Mouse (Mus musculus) MEL (cell line): ENCODE results near the gene Trf. TPM values are rescaled to one million over a fixed set of nuclear protein-coding genes. Genes with fewer than 3 reads are reported as not detected.

Source experiments
- DNase-seq: peaks from one replicate; pipeline ENCODE4 v3.0.0; 2011; ENCODE audit warnings: low read depth, low spot score
- H3K27ac ChIP-seq: 2 replicates; pipeline ENCODE4 v1.5.1; 2012; ENCODE audit warnings: low read depth, mild to moderate bottlenecking, control low read depth, low read length, moderate library complexity; ENCODE audit not compliant: control insufficient read depth
- H3K27me3 ChIP-seq, 2 experiments: fragments of 150-350 bp in 1 of 2; sonication (generic) in 1 of 2; 2 replicates each; pipeline ENCODE4 v1.6.1; 2012; ENCODE audit warnings: low read length in 2 of 2, mild to moderate bottlenecking in 2 of 2, improper control_type of control experiment in 1 of 2, moderate library complexity in 1 of 2; ENCODE audit not compliant: insufficient read depth in 2 of 2, control insufficient read depth in 1 of 2
- H3K36me3 ChIP-seq, 2 experiments: 2 replicates each; pipeline ENCODE4 v1.6.1; 2012 to 2014; ENCODE audit warnings: low read length in 2 of 2, improper control_type of control experiment in 1 of 2, inconsistent platforms in 1 of 2, mild to moderate bottlenecking in 1 of 2; ENCODE audit not compliant: insufficient read depth in 2 of 2, control insufficient read depth in 1 of 2
- H3K4me1 ChIP-seq, 2 experiments: fragments of 150-350 bp in 1 of 2; sonication (generic) in 1 of 2; 2 replicates each; pipeline ENCODE4 v1.6.1; 2012; ENCODE audit warnings: low read length in 2 of 2, improper control_type of control experiment in 1 of 2, mild to moderate bottlenecking in 1 of 2; ENCODE audit not compliant: insufficient read depth in 2 of 2, control insufficient read depth in 1 of 2
- H3K4me3 ChIP-seq, 2 experiments: fragments of 150-350 bp in 1 of 2; sonication (generic) in 1 of 2; 2 replicates each; pipeline ENCODE4 v1.5.1; 2012; ENCODE audit warnings: low read depth in 2 of 2, low read length in 2 of 2, mild to moderate bottlenecking in 2 of 2, moderate library complexity in 2 of 2, control low read depth in 1 of 2, improper control_type of control experiment in 1 of 2; ENCODE audit not compliant: control insufficient read depth in 1 of 2, insufficient read depth in 1 of 2
- H3K79me2 ChIP-seq: 2 replicates; pipeline ENCODE4 v1.6.1; 2012; ENCODE audit warnings: mild to moderate bottlenecking, low read length, moderate library complexity; ENCODE audit not compliant: control insufficient read depth, poor library complexity, insufficient read depth
- H3K9ac ChIP-seq: 2 replicates; pipeline ENCODE4 v1.6.1; 2012; ENCODE audit warnings: low read depth, mild to moderate bottlenecking, control low read depth, low read length, moderate library complexity; ENCODE audit not compliant: control insufficient read depth, poor library complexity, severe bottlenecking
- H3K9me3 ChIP-seq: fragments of 150-350 bp; sonication (generic); replicated peaks from 2 replicates; pipeline ENCODE4 v1.6.1; 2012; ENCODE audit warnings: mild to moderate bottlenecking, low read length, improper control_type of control experiment, moderate library complexity; ENCODE audit not compliant: insufficient read depth
- ELF1 ChIP-seq: IDR thresholded peaks from 2 replicates; pipeline ENCODE4 v1.6.1; 2014; ENCODE audit warnings: low read depth, mild to moderate bottlenecking, inconsistent platforms, low read length, improper control_type of control experiment, moderate library complexity
- ETS1 ChIP-seq: IDR thresholded peaks from 2 replicates; pipeline ENCODE4 v1.6.1; 2012; ENCODE audit warnings: low read depth, mild to moderate bottlenecking, inconsistent platforms, low read length, improper control_type of control experiment, moderate library complexity
- GABPA ChIP-seq: IDR thresholded peaks from 2 replicates; pipeline ENCODE4 v1.6.1; 2012; ENCODE audit warnings: low read depth, mild to moderate bottlenecking, inconsistent platforms, low read length, improper control_type of control experiment, moderate library complexity
- JUND ChIP-seq: IDR thresholded peaks from 2 replicates; pipeline ENCODE4 v1.6.1; 2011; ENCODE audit warnings: low read depth, mild to moderate bottlenecking, improper control_type of control experiment, low read length
- MAFK ChIP-seq: IDR thresholded peaks from 2 replicates; pipeline ENCODE4 v1.6.1; 2011; ENCODE audit warnings: low read depth, mild to moderate bottlenecking, low read length, improper control_type of control experiment, borderline replicate concordance
- MAZ ChIP-seq: IDR thresholded peaks from 2 replicates; pipeline ENCODE4 v1.6.1; 2012; ENCODE audit warnings: low read depth, mild to moderate bottlenecking, inconsistent platforms, low read length, improper control_type of control experiment
- MXI1 ChIP-seq: IDR thresholded peaks from 2 replicates; pipeline ENCODE4 v1.6.1; 2011; ENCODE audit warnings: mild to moderate bottlenecking, low read depth, low read length, improper control_type of control experiment
- POLR2A ChIP-seq, 2 experiments: IDR thresholded peaks; 2 replicates each; pipeline ENCODE4 v1.6.1; 2011 to 2012; ENCODE audit warnings: low read length in 2 of 2, mild to moderate bottlenecking in 2 of 2, control low read depth in 1 of 2, improper control_type of control experiment in 1 of 2, low read depth in 1 of 2, moderate library complexity in 1 of 2; ENCODE audit not compliant: control insufficient read depth in 1 of 2, insufficient read depth in 1 of 2, poor library complexity in 1 of 2
- SMC3 ChIP-seq: IDR thresholded peaks from 2 replicates; pipeline ENCODE4 v1.6.1; 2011; ENCODE audit warnings: low read depth, low read length, improper control_type of control experiment
- TBP ChIP-seq: IDR thresholded peaks from 2 replicates; pipeline ENCODE4 v1.8.0; 2011; ENCODE audit warnings: low read depth, low read length, improper control_type of control experiment
- UBTF ChIP-seq: IDR thresholded peaks from 2 replicates; pipeline ENCODE4 v1.6.1; 2012; ENCODE audit warnings: low read depth, mild to moderate bottlenecking, inconsistent platforms, low read length, improper control_type of control experiment, moderate library complexity, borderline replicate concordance; ENCODE audit not compliant: insufficient read depth
- polyA plus RNA-seq, 2 experiments: library from polyadenylated mRNA; stranded (reverse) in 1 of 2; unstranded in 1 of 2; fragments of >175 nt in 1 of 2; fragments of >200 nt in 1 of 2; gene quantifications; 2 replicates each; pipeline versions ENCODE4 v1.2.1 to v1.2.4; 2012; ENCODE audit warnings: low replicate concordance in 2 of 2, low read depth in 1 of 2; ENCODE audit not compliant: insufficient read length in 2 of 2, insufficient read depth in 1 of 2, missing spikeins in 1 of 2
- total RNA-seq: library from RNA; depleted of rRNA; stranded (reverse); fragments of 300-350 nt; gene quantifications from 2 replicates; pipeline ENCODE4 v1.2.3, GENCODE M21; 2012

Gene Trf
- total and polyA plus RNA-seq, 3 experiments = not detected

- H3K9ac ChIP-seq = no peak overlapping the region
- H3K27ac ChIP-seq = no peak overlapping the region
- no peaks in the 10 kb centered on the region for H3K4me1 ChIP-seq
- H3K4me3 ChIP-seq = no peak overlapping the region
- no peaks in the 10 kb centered on the region; a peak in 1 of 4 replicates for H3K27me3 ChIP-seq
- no peak for DNase-seq
- no peaks in the 10 kb centered on the region for H3K9me3 ChIP-seq
- H3K36me3 ChIP-seq = no peaks in the 10 kb centered on the region
- H3K79me2 ChIP-seq = no peaks in the 10 kb centered on the region
- TF ChIP-seq MAFK (no peak), ELF1 (no peak), JUND (no peak), GABPA (no peak), SMC3 (no peak), UBTF (no peak), TBP (no peak)
Measured at GRCm38 (mm10) chr9:103241206-103241605, 11.0 kb upstream of the Trf start.

DNA sequence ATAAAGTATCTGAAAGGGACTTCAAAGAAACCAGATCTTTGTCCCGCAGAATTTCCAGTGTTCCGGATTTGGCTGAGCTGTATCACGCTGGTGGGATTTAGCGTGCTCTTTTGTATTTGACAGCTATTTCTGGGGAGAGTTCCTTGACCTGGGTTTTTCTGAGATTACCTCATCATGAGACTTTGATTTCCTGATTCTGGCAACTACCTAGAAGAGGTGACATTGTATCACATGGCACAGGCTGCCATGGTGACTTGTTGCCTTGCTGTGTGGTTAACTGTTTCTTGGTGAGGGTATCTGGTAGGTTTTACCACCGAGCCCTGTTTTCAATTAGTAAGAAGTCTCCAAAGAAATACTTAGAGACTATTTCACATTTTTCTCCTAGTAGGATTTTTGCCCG is 9.2 kb upstream of the Trf start:
- H3K9ac ChIP-seq = no peak overlapping the region
- H3K27ac ChIP-seq = no peak overlapping the region
- TF ChIP-seq ETS1 = no peak
- TF ChIP-seq MXI1 = no peak
- no peak for TF ChIP-seq POLR2A (IDR thresholded peaks at IDR 0.05; ENCODE audit: control insufficient read depth in 1 of 2, insufficient read depth in 1 of 2, low read depth in 1 of 2, low read length in 2 of 2, poor library complexity in 1 of 2)
- no peak for DNase-seq
- no peaks in the 10 kb centered on the region for H3K36me3 ChIP-seq
- H3K4me1 ChIP-seq = no peaks in the 10 kb centered on the region
- H3K27me3 ChIP-seq = no peaks in the 10 kb centered on the region; a peak in 1 of 4 replicates
- no peaks in the 10 kb centered on the region for H3K79me2 ChIP-seq
- no peaks in the 10 kb centered on the region for H3K9me3 ChIP-seq
- H3K4me3 ChIP-seq = no peak overlapping the region

DNA sequence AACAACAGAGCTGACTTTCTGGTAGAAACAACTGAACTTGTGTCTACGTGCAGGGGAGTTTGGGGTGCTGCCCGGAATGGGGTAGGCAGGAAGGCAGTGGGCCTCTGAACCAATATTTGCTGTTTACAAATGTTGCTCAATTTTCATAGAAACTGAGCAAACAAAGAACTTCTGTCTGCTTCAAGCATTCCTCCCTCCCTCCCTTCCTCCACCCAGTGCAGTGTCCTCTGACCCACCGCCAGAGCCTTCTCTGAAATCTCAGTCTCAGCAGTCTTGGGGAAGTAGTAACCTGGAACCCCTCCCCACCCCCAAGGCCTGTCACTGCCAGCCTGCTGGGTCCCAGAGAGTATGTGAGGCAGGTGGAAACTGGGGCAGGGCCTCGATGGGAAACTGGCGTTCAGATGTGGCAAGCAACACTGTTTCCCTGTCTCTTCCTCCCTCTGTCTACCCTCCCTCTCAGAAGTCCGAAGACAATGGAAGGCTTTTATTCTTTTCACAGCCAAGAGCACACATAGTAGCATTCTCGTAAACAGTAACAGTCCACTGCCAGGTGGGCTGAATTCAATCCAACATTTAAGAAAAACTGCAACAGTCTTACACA is 4.4 kb upstream of the Trf start:
- Histone ChIP-seq H3K9me3 (no peaks in the 10 kb centered on the region), H3K4me1 (0 out of 4 replicates have a peak, but pooled peaks cover 0 to 3% of the 10 kb centered on the region in 2 experiments), H3K9ac (no peak overlapping the region), H3K27me3 (no peaks in the 10 kb centered on the region), H3K79me2 (no peaks in the 10 kb centered on the region), H3K36me3 (no peaks in the 10 kb centered on the region), H3K4me3 (no peak overlapping the region), H3K27ac (no peak overlapping the region)
- TF ChIP-seq SMC3 (no peak), MAZ (no peak)
- no peak for DNase-seq
